Mouse (Mus musculus): ENCODE measurements around the gene Abi1.
"Not testable (repeated sequence)": the region's sequence is repeated elsewhere in the genome, so short reads cannot be mapped to it uniquely, and the experiment has no call there.

The Abi1 gene

GRCm38 (mm10) chr2:22961681-22962080 is 78.4 kb downstream of the Abi1 start:
- DNase-seq (ENCODE audit: low spot score) = no peak

GRCm38 (mm10) chr2:22957415-22957814 is 82.6 kb downstream of the Abi1 start:
- DNase-seq (ENCODE audit: low spot score) = no peak

- no peak for DNase-seq (ENCODE audit: low spot score)
Measured at GRCm38 (mm10) chr2:22955914-22956313, 84.1 kb downstream of the Abi1 start.

- DNase-seq (ENCODE audit: low spot score) = no peak
Measured at GRCm38 (mm10) chr2:22954278-22954677, 85.8 kb downstream of the Abi1 start.

GRCm38 (mm10) chr2:22949956-22950355 is 90.1 kb downstream of the Abi1 start:
- DNase-seq (ENCODE audit: low spot score) = no peak

- DNase-seq (ENCODE audit: low spot score) = no peak
Measured at GRCm38 (mm10) chr2:22933556-22933955, 106.5 kb downstream of the Abi1 start.

- no peak for DNase-seq (ENCODE audit: low spot score)
Measured at GRCm38 (mm10) chr2:22928259-22928658, 111.8 kb downstream of the Abi1 start.

- DNase-seq (ENCODE audit: low spot score) = not testable (repeated sequence)
Measured at GRCm38 (mm10) chr2:22925911-22926310, 114.1 kb downstream of the Abi1 start.

GRCm38 (mm10) chr2:22918651-22919050 is 121.4 kb downstream of the Abi1 start:
- DNase-seq (ENCODE audit: low spot score) = no peak

- no peak for DNase-seq (ENCODE audit: low spot score)
Measured at GRCm38 (mm10) chr2:22914421-22914820, 125.6 kb downstream of the Abi1 start.

GRCm38 (mm10) chr2:22903947-22904346 is 136.1 kb downstream of the Abi1 start:
- no peak for DNase-seq (ENCODE audit: low spot score)

GRCm38 (mm10) chr2:22895282-22896273 is 144.5 kb downstream of the Abi1 start, which contains the start of gene Pdss1:
Gene Pdss1 (plus strand): TSS chr2:22895522.
- peak; percentile 81 for DNase-seq (ENCODE audit: low spot score)

GRCm38 (mm10) chr2:22894932-22895281 is 145.1 kb downstream of the Abi1 start:
- DNase-seq (ENCODE audit: low spot score) = no peak

All from left cerebral cortex, adult 11 months (tissue).